Mouse (Mus musculus): ENCODE results near the gene Decr2. TPM values are rescaled to one million over a fixed set of nuclear protein-coding genes. Genes with fewer than 3 reads are reported as not detected.
"Not testable (repeated sequence)": the region's sequence is repeated elsewhere in the genome, so short reads cannot be mapped to it uniquely, and the experiment has no call there.

Gene Decr2
- polyA plus RNA-seq, 1 experiment from 2014 or later: 25.0 TPM

DNA sequence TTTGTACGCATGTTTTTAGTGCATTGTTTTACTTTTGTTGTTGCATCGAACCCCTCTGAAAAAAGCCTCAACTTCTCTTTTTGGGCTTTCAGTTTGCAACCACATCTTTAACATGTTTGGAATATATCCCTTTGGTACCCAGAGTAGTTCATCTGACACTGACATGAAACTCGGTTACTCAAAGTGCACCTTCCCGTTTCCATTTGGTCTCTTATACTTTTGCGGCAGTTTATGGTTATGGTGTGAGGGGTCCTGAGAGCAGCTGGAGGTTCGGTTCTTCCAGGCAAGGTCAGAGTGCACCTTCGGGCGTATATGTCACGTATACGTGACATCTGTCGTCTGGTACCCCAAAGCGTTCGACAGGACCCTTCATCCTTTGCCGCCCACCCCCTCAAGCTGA lies 22.6 kb upstream of the Decr2 start:
- peak overlapping the region; percentile 63 for H3K4me3 ChIP-seq (ENCODE audit: low read depth, low read length)
- DNase-seq (no peak), ATAC-seq (ENCODE audit: insufficient read depth) (0 out of 2 replicates have a peak, but pooled peaks have one; percentile 2)
- peak overlapping the region; percentile 64 for H3K9ac ChIP-seq
- no peak for TF ChIP-seq CTCF (IDR thresholded peaks at IDR 0.05; ENCODE audit: low read depth)
- WGBS: 14% methylated on average over 14 of the region's 14 CpGs
- peak overlapping the region; percentile 95 for H3K4me2 ChIP-seq
- no peaks in the 10 kb centered on the region for H3K36me3 ChIP-seq (ENCODE audit: insufficient read depth)
- peaks cover 69% of the 10 kb centered on the region for H3K27me3 ChIP-seq (ENCODE audit: insufficient read depth, low read length)
- no peak overlapping the region for H3K27ac ChIP-seq (ENCODE audit: low read depth)
- H3K4me1 ChIP-seq (ENCODE audit: insufficient read depth): no peaks in the 10 kb centered on the region
- H3K9me3 ChIP-seq (ENCODE audit: low read depth, low read length): no peaks in the 10 kb centered on the region

DNA sequence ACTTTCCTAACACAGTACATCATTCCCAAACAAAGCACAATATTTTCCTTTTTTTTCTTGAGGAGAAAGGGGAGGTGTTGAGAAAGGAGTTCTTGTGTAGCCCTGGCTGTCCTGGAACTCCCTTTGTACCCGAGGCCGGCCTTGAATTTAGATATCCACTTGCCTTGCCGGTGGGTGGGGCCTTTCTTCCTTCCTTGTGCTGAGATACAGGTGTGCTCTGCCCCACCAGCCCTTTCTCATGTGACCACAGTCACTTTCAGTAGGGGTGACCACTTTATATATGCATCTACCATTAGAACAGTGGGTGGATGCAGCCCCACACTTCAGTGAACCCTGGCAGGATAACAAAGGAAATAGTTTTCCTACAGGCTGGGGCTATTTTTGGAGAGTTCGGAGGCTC lies 21.6 kb upstream of the Decr2 start:
- DNase-seq (no peak), ATAC-seq (ENCODE audit: insufficient read depth) (no peak)
- Histone ChIP-seq H3K36me3 (ENCODE audit: insufficient read depth) (no peaks in the 10 kb centered on the region), H3K27me3 (ENCODE audit: insufficient read depth, low read length) (peaks cover 60% of the 10 kb centered on the region), H3K9ac (no peak overlapping the region), H3K27ac (ENCODE audit: low read depth) (no peak overlapping the region), H3K4me3 (ENCODE audit: low read depth, low read length) (no peak overlapping the region), H3K9me3 (ENCODE audit: low read depth, low read length) (no peaks in the 10 kb centered on the region), H3K4me1 (ENCODE audit: insufficient read depth) (no peaks in the 10 kb centered on the region), H3K4me2 (no peak overlapping the region)
- 19% methylated on average over 4 of the region's 4 CpGs for WGBS
- no peak for TF ChIP-seq CTCF (IDR thresholded peaks at IDR 0.05; ENCODE audit: low read depth)

DNA sequence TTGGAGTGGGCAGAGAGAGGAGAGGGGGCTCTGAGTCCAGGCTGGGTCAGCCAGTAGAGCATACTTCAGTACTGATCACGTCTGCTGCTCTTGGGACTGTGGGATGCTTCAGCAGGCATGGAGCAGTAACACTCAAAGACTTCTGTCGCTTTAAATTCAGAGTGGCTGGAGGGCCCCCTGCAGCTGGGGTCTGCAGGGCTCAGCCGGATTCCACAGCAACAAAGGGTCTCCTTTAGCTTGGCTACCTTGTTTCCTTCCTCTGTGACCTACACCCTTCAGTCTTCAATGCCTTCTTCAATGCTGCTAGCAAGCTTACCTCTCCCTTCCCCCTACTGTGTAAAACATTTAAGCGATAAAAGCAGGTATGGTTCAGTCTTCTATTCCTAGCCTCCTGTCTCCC lies 20.9 kb upstream of the Decr2 start:
- Histone ChIP-seq H3K4me1 (ENCODE audit: insufficient read depth) (no peaks in the 10 kb centered on the region), H3K9ac (no peak overlapping the region), H3K27me3 (ENCODE audit: insufficient read depth, low read length) (peaks cover 59% of the 10 kb centered on the region), H3K36me3 (ENCODE audit: insufficient read depth) (no peaks in the 10 kb centered on the region), H3K27ac (ENCODE audit: low read depth) (no peak overlapping the region), H3K9me3 (ENCODE audit: low read depth, low read length) (no peaks in the 10 kb centered on the region), H3K4me3 (ENCODE audit: low read depth, low read length) (no peak overlapping the region), H3K4me2 (no peak overlapping the region)
- ATAC-seq (ENCODE audit: insufficient read depth): no peak
- DNase-seq: no peak
- WGBS: 3% methylated on average over 4 of the region's 4 CpGs
- no peak for TF ChIP-seq CTCF (IDR thresholded peaks at IDR 0.05; ENCODE audit: low read depth)

DNA sequence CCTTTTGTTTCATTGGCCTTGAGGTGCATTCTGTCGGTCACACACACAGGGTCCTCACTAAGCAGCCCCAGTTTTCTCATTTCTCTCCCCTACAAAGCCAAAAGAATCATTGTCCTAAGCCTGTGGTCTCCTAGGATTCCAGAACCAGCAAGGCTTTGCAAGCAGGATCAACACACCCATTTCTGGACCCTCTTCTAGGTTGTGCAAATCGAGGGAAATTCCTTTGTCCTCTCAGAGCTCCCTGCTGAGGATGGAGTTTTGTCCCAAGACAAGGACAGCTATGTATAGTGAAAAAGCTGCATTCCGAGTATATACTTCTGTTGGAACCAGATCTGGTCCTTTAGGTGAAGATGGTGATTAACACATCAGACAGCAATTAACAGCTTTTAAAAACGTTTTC lies 20.0 kb upstream of the Decr2 start:
- 35% methylated on average over 4 of the region's 4 CpGs for WGBS
- Histone ChIP-seq H3K9me3 (ENCODE audit: low read depth, low read length) (no peaks in the 10 kb centered on the region), H3K4me2 (no peak overlapping the region), H3K4me1 (ENCODE audit: insufficient read depth) (no peaks in the 10 kb centered on the region), H3K36me3 (ENCODE audit: insufficient read depth) (no peaks in the 10 kb centered on the region), H3K27me3 (ENCODE audit: insufficient read depth, low read length) (peaks cover 51% of the 10 kb centered on the region), H3K9ac (no peak overlapping the region), H3K27ac (ENCODE audit: low read depth) (no peak overlapping the region), H3K4me3 (ENCODE audit: low read depth, low read length) (no peak overlapping the region)
- ATAC-seq (ENCODE audit: insufficient read depth) (no peak), DNase-seq (no peak)
- no peak for TF ChIP-seq CTCF (IDR thresholded peaks at IDR 0.05; ENCODE audit: low read depth)

DNA sequence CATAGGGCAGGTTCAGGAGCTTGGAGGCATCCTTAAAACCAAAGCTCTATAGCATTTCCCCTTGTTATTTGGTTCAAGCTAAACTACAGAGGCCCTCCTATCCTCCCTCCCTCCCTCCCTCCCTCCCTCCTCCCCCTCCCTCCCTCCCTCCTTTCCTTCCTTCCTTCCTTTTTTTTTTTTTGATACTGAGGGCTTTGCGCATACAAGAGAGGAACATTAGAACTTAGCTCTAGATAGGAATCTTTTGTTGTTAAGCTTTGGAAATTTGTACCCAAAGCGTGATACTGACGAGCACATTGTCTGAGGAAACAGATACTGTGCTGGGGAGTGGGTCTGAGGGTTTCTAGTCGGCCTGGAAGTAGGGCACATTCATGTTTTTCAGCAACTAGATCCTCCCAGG lies 15.5 kb upstream of the Decr2 start:
- Histone ChIP-seq H3K9me3 (ENCODE audit: low read depth, low read length) (no peaks in the 10 kb centered on the region), H3K27ac (ENCODE audit: low read depth) (no peak overlapping the region), H3K4me1 (ENCODE audit: insufficient read depth) (no peaks in the 10 kb centered on the region), H3K4me3 (ENCODE audit: low read depth, low read length) (no peak overlapping the region), H3K9ac (no peak overlapping the region), H3K27me3 (ENCODE audit: insufficient read depth, low read length) (peaks cover 7% of the 10 kb centered on the region), H3K36me3 (ENCODE audit: insufficient read depth) (no peaks in the 10 kb centered on the region), H3K4me2 (no peak overlapping the region)
- ATAC-seq (ENCODE audit: insufficient read depth) (no peak), DNase-seq (no peak)
- WGBS: 44% methylated on average over 4 of the region's 4 CpGs
- no peak for TF ChIP-seq CTCF (IDR thresholded peaks at IDR 0.05; ENCODE audit: low read depth)

DNA sequence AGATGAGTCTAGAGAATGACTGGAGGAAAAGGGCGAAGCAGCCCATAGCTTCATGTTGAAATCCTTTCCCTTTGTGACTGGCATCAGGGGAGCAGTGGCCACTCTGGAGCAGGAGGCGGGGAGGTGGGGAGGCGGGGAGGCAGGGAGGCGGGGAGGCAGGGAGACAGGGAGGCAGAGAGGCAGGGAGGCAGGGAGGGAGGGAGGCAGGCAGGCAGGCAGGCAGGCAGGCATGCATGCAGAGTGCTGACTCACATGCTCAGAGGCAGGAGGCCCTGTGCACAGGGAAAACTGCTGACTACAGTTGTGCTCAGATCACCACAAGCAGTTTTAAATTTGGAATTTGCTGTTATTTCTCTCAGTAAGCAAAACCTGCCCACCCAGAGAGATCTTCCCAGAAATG lies 11.3 kb upstream of the Decr2 start:
- DNase-seq (peak; percentile 21), ATAC-seq (ENCODE audit: insufficient read depth) (no peak)

DNA sequence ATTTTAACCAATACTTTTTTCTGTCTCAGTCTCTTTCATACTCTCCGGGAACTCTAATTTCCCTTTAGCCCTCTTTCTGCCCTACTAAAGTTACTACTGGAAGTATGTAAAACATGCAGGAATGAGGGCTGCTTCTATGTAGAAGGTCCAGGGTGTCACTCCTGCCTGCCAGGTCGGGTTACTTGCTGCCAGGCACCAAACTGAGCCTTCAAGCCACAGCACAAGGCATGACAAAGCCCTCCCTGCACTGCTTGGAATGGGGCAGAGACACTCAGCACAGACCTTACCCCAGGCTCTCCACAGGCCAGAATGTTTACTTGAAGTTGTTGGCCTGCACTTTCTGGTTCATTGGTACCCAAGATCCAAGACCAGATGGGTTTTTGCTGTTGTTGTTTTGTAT lies 10.0 kb upstream of the Decr2 start:
- H3K9ac ChIP-seq: no peak overlapping the region
- ATAC-seq (ENCODE audit: insufficient read depth) (no peak), DNase-seq (no peak)
- H3K27me3 ChIP-seq (ENCODE audit: insufficient read depth, low read length): no peaks in the 10 kb centered on the region
- no peak overlapping the region for H3K27ac ChIP-seq (ENCODE audit: low read depth)
- 35% methylated on average over 2 of the region's 2 CpGs for WGBS
- no peaks in the 10 kb centered on the region for H3K36me3 ChIP-seq (ENCODE audit: insufficient read depth)
- no peaks in the 10 kb centered on the region for H3K4me1 ChIP-seq (ENCODE audit: insufficient read depth)
- no peak overlapping the region for H3K4me2 ChIP-seq
- TF ChIP-seq CTCF (IDR thresholded peaks at IDR 0.05; ENCODE audit: low read depth): no peak
- H3K9me3 ChIP-seq (ENCODE audit: low read depth, low read length): no peaks in the 10 kb centered on the region
- no peak overlapping the region for H3K4me3 ChIP-seq (ENCODE audit: low read depth, low read length)

More for the DNA sequence above, 11.3 kb upstream of the Decr2 start:
- Histone ChIP-seq H3K27me3 (ENCODE audit: insufficient read depth, low read length) (no peaks in the 10 kb centered on the region), H3K4me1 (ENCODE audit: insufficient read depth) (no peaks in the 10 kb centered on the region), H3K36me3 (ENCODE audit: insufficient read depth) (no peaks in the 10 kb centered on the region), H3K9me3 (ENCODE audit: low read depth, low read length) (no peaks in the 10 kb centered on the region), H3K9ac (no peak overlapping the region), H3K4me2 (no peak overlapping the region), H3K4me3 (ENCODE audit: low read depth, low read length) (no peak overlapping the region), H3K27ac (ENCODE audit: low read depth) (no peak overlapping the region)
- 53% methylated on average over 4 of the region's 4 CpGs for WGBS
- no peak for TF ChIP-seq CTCF (IDR thresholded peaks at IDR 0.05; ENCODE audit: low read depth)

DNA sequence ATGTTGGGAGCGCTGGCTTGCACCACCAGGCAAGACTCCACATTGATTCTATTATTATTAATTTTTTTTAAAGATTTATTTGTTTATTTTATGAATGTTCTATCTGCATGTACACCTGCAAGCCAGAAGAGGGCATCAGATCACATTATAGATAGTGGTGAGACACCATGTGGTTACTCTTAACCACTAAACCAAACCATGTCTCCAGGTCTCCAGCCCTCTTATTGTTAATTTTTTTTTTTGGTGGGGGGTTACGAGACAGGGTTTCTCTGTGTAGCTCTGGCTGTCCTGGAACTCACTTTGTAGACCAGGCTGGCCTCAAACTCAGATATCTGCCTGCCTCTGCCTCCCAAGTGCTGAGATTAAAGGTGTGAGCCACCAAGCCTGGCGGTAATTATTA lies 9.2 kb upstream of the Decr2 start:
- not testable (repeated sequence) for ATAC-seq (ENCODE audit: insufficient read depth); H3K4me1 ChIP-seq (ENCODE audit: insufficient read depth); H3K4me3 ChIP-seq (ENCODE audit: low read depth, low read length); H3K36me3 ChIP-seq (ENCODE audit: insufficient read depth); H3K9me3 ChIP-seq (ENCODE audit: low read depth, low read length); DNase-seq; H3K27me3 ChIP-seq (ENCODE audit: insufficient read depth, low read length); H3K4me2 ChIP-seq; H3K27ac ChIP-seq (ENCODE audit: low read depth); H3K9ac ChIP-seq
- WGBS: 67% methylated on average over 3 of the region's 3 CpGs

Measured in lung, embryonic 14.5 days (tissue).